Mouse (Mus musculus) small intestine, adult 2 months (tissue): ENCODE measurements around the gene Adgrg1. TPM values are rescaled to one million over a fixed set of nuclear protein-coding genes. Genes with fewer than 3 reads are reported as not detected.

Experiments used
- H3K27ac ChIP-seq: fragments of 200-500 bp; 2 replicates; pipeline ENCODE4 v1.5.1; 2012; ENCODE audit warnings: low read depth, low read length, control low read depth, inconsistent platforms; ENCODE audit not compliant: insufficient read depth
- H3K27me3 ChIP-seq: fragments of 200-500 bp; 2 replicates; pipeline ENCODE4 v1.6.1; 2012; ENCODE audit warnings: mild to moderate bottlenecking, moderate library complexity, low read length, inconsistent platforms; ENCODE audit not compliant: control insufficient read depth, insufficient read depth
- H3K36me3 ChIP-seq: fragments of 200-500 bp; 2 replicates; pipeline ENCODE4 v1.6.1; 2012; ENCODE audit warnings: mild to moderate bottlenecking, low read length, control low read depth, inconsistent platforms; ENCODE audit not compliant: control insufficient read depth, insufficient read depth
- H3K4me1 ChIP-seq: fragments of 200-500 bp; 2 replicates; pipeline ENCODE4 v1.6.1; 2012; ENCODE audit warnings: low read length, inconsistent platforms, mixed read lengths; ENCODE audit not compliant: control insufficient read depth, insufficient read depth, insufficient read length
- H3K4me3 ChIP-seq: fragments of 200-500 bp; 2 replicates; pipeline ENCODE4 v1.5.1; 2012; ENCODE audit warnings: low read depth, mild to moderate bottlenecking, control low read depth, inconsistent platforms, low read length, moderate library complexity
- CTCF ChIP-seq: fragments of 200-500 bp; IDR thresholded peaks from 2 replicates; pipeline ENCODE4 v1.5.1; 2012; ENCODE audit warnings: low read depth, mild to moderate bottlenecking, control low read depth, inconsistent platforms, low read length, moderate library complexity, mixed read lengths; ENCODE audit not compliant: insufficient replicate concordance, insufficient read length; ENCODE audit errors: extremely low read depth
- POLR2A ChIP-seq: fragments of 200-500 bp; IDR thresholded peaks from 2 replicates; pipeline ENCODE4 v1.6.1; 2012; ENCODE audit warnings: low read depth, mild to moderate bottlenecking, control low read depth, inconsistent platforms, low read length, moderate library complexity
- WGBS: fragments of 180-500 bp; shearing (Covaris S2); methylation state at CpG from one replicate; pipeline ENCODE4 v1.1.7; 2018; 5-methylcytosine and 5-hydroxymethylcytosine counted together
- polyA plus RNA-seq: library from polyadenylated mRNA; depleted of rRNA; stranded (reverse); fragments of >200 nt; gene quantifications from 2 replicates; pipeline ENCODE4 v1.2.3, GENCODE M21; 2012

Adgrg1 gene
- polyA plus RNA-seq, 1 experiment = 32.3 TPM

- no peak overlapping the region for H3K27ac ChIP-seq
- H3K27me3 ChIP-seq = no peaks in the 10 kb centered on the region
- TF ChIP-seq POLR2A (no peak), CTCF (peak; percentile 93; the same call in 1 of the 2 replicates)
- WGBS = 21% methylated on average over 4 of the region's 4 CpGs
- peaks cover 5% of the 10 kb centered on the region; the same call in 1 of the 2 replicates for H3K4me1 ChIP-seq
- H3K36me3 ChIP-seq = no peaks in the 10 kb centered on the region
- H3K4me3 ChIP-seq = no peak overlapping the region
These were observed 24.5 kb upstream of the Adgrg1 start for GRCm38 (mm10) chr8:94950046-94950445.

GRCm38 (mm10) chr8:94950458-94950857, 24.1 kb upstream of the Adgrg1 start:
- no peaks in the 10 kb centered on the region for H3K27me3 ChIP-seq
- H3K4me1 ChIP-seq = peaks cover 5% of the 10 kb centered on the region; the same call in 1 of the 2 replicates
- H3K27ac ChIP-seq = no peak overlapping the region
- H3K36me3 ChIP-seq = no peaks in the 10 kb centered on the region
- 82% methylated on average over 5 of the region's 5 CpGs for WGBS
- no peak overlapping the region for H3K4me3 ChIP-seq
- TF ChIP-seq POLR2A = no peak
- TF ChIP-seq CTCF = no peak

GRCm38 (mm10) chr8:94952086-94952485, 22.5 kb upstream of the Adgrg1 start:
- H3K27ac ChIP-seq = no peak overlapping the region
- no peaks in the 10 kb centered on the region for H3K27me3 ChIP-seq
- no peaks in the 10 kb centered on the region for H3K36me3 ChIP-seq
- TF ChIP-seq POLR2A (no peak), CTCF (no peak)
- peaks cover 5% of the 10 kb centered on the region; the same call in 1 of the 2 replicates for H3K4me1 ChIP-seq
- 81% methylated on average over 5 of the region's 5 CpGs for WGBS
- no peak overlapping the region for H3K4me3 ChIP-seq

- 80% methylated on average over 7 of the region's 7 CpGs for WGBS
- Histone ChIP-seq H3K36me3 (no peaks in the 10 kb centered on the region), H3K4me1 (peaks cover 5% of the 10 kb centered on the region; the same call in 1 of the 2 replicates), H3K4me3 (no peak overlapping the region), H3K27me3 (no peaks in the 10 kb centered on the region), H3K27ac (no peak overlapping the region)
- TF ChIP-seq CTCF (no peak), POLR2A (no peak)
These were observed 20.8 kb upstream of the Adgrg1 start for GRCm38 (mm10) chr8:94953624-94954367.

- TF ChIP-seq POLR2A (no peak), CTCF (no peak)
- H3K36me3 ChIP-seq = no peaks in the 10 kb centered on the region
- H3K4me3 ChIP-seq = no peak overlapping the region
- no peak overlapping the region for H3K27ac ChIP-seq
- WGBS = 46% methylated on average over 7 of the region's 7 CpGs
- H3K4me1 ChIP-seq = peaks cover 5% of the 10 kb centered on the region; the same call in 1 of the 2 replicates
- H3K27me3 ChIP-seq = no peaks in the 10 kb centered on the region
These were observed 20.2 kb upstream of the Adgrg1 start for GRCm38 (mm10) chr8:94954368-94954737.

- peak; percentile 70; the same call in 1 of the 2 replicates for TF ChIP-seq CTCF
- no peak for TF ChIP-seq POLR2A
- H3K4me3 ChIP-seq = no peak overlapping the region
- no peak overlapping the region for H3K27ac ChIP-seq
- H3K4me1 ChIP-seq = peaks cover 5% of the 10 kb centered on the region; the same call in 1 of the 2 replicates
- no peaks in the 10 kb centered on the region for H3K27me3 ChIP-seq
- WGBS = 10% methylated on average over 9 of the region's 9 CpGs
- no peaks in the 10 kb centered on the region for H3K36me3 ChIP-seq
These were observed 19.4 kb upstream of the Adgrg1 start for GRCm38 (mm10) chr8:94954921-94955758.
